Mouse (Mus musculus) liver, embryonic 11.5 days (tissue): ENCODE results near the gene Faf2. TPM values are rescaled to one million over a fixed set of nuclear protein-coding genes. Genes with fewer than 3 reads are reported as not detected.

Experiments used
- ATAC-seq: fragments of 200-750 bp; cut with Nextera tagmentation; replicated peaks from 2 replicates; pipeline ENCODE4 v1.8.0; 2017; ENCODE audit warnings: moderate number of reproducible peaks, mild to moderate bottlenecking, moderate TSS enrichment, moderate library complexity; ENCODE audit not compliant: low FRiP score
- DNase-seq: peaks from one replicate; pipeline ENCODE4 v3.0.0-alpha.2; 2017; ENCODE audit warnings: low spot score
- H3K27ac ChIP-seq: fragments of 300-500 bp; sonication (generic); 2 replicates; pipeline ENCODE4 v1.5.1; 2014; ENCODE audit warnings: mild to moderate bottlenecking, low read depth, low read length, control low read depth
- H3K27me3 ChIP-seq: fragments of 300-500 bp; sonication (generic); replicated peaks from 2 replicates; pipeline ENCODE4 v1.6.1; 2014; ENCODE audit warnings: low read length, mixed read lengths; ENCODE audit not compliant: control insufficient read depth, insufficient read depth
- H3K36me3 ChIP-seq: fragments of 300-500 bp; sonication (generic); 2 replicates; pipeline ENCODE4 v1.6.1; 2014; ENCODE audit warnings: mild to moderate bottlenecking, low read length, moderate library complexity, mixed read lengths; ENCODE audit not compliant: control insufficient read depth, insufficient read depth
- H3K4me1 ChIP-seq: fragments of 300-500 bp; sonication (generic); replicated peaks from 2 replicates; pipeline ENCODE4 v1.6.1; 2014; ENCODE audit warnings: low read length, mixed read lengths; ENCODE audit not compliant: control insufficient read depth, insufficient read depth
- H3K4me2 ChIP-seq: fragments of 300-500 bp; sonication (generic); 2 replicates; pipeline ENCODE4 v1.6.1; 2014; ENCODE audit warnings: mild to moderate bottlenecking, control low read depth, moderate library complexity
- H3K4me3 ChIP-seq: fragments of 300-500 bp; sonication (generic); 2 replicates; pipeline ENCODE4 v1.5.1; 2014; ENCODE audit warnings: low read depth, low read length, control low read depth
- H3K9ac ChIP-seq: fragments of 300-500 bp; sonication (generic); 2 replicates; pipeline ENCODE4 v1.6.1; 2014; ENCODE audit warnings: low read depth, low read length, control low read depth
- H3K9me3 ChIP-seq: fragments of 300-500 bp; sonication (generic); 2 replicates; pipeline ENCODE4 v1.6.1; 2016; ENCODE audit warnings: low read length, inconsistent platforms, mixed read lengths; ENCODE audit not compliant: control insufficient read depth
- WGBS: fragments of 180-500 bp; shearing (Covaris S2); extraction: QIAGEN DNeasy Blood & Tissue Kit; methylation state at CpG from one replicate; pipeline ENCODE4 v1.1.7; 2014; 5-methylcytosine and 5-hydroxymethylcytosine counted together
- polyA plus RNA-seq: library from polyadenylated mRNA; unstranded; fragments of >200 nt; fragmentation: Nextera tagmentation; extraction: Ambion mirVana; gene quantifications from 2 replicates; pipeline ENCODE4 v1.2.1, GENCODE M21; 2014

Faf2 gene
- polyA plus RNA-seq, 1 experiment from 2014 or later = 52.7 TPM

DNA sequence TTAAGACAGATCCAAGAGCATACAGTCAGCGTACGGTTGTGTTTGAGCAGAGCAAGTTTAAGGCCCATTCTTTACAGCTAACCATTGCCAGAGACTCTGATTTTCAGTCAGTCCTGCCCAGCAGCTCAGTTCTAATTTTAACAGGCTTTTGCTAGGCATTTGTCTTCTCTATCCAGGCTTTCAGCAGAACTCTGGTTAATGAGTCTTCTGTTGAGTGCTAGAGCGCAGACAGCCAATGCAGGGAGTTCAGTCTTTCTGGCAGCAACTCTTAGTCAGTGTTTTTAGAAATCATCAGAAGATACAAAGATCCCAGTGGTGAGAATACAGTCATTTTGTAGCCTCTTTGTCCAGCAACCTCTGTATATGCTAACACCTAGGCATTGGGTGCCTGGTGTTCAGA lies 28.9 kb downstream of the Faf2 start:
- no peak overlapping the region for H3K9ac ChIP-seq
- no peak overlapping the region for H3K4me2 ChIP-seq
- no peak overlapping the region for H3K27ac ChIP-seq
- no peak overlapping the region for H3K4me3 ChIP-seq
- H3K27me3 ChIP-seq = no peaks in the 10 kb centered on the region
- H3K36me3 ChIP-seq = peaks cover 60% of the 10 kb centered on the region
- H3K4me1 ChIP-seq = no peaks in the 10 kb centered on the region
- ATAC-seq (no peak), DNase-seq (no peak)
- no peaks in the 10 kb centered on the region for H3K9me3 ChIP-seq
- WGBS = 96% methylated on average over 3 of the region's 3 CpGs

GRCm38 (mm10) chr13:54660877-54661276 lies 39.3 kb downstream of the Faf2 start:
- 84% methylated on average over 5 of the region's 5 CpGs for WGBS
- no peak for ATAC-seq
- Histone ChIP-seq H3K27ac (no peak overlapping the region), H3K4me1 (no peaks in the 10 kb centered on the region), H3K9me3 (no peaks in the 10 kb centered on the region), H3K36me3 (peaks cover 36% of the 10 kb centered on the region), H3K27me3 (no peaks in the 10 kb centered on the region), H3K9ac (no peak overlapping the region), H3K4me3 (no peak overlapping the region), H3K4me2 (no peak overlapping the region)
- no peak for DNase-seq

DNA sequence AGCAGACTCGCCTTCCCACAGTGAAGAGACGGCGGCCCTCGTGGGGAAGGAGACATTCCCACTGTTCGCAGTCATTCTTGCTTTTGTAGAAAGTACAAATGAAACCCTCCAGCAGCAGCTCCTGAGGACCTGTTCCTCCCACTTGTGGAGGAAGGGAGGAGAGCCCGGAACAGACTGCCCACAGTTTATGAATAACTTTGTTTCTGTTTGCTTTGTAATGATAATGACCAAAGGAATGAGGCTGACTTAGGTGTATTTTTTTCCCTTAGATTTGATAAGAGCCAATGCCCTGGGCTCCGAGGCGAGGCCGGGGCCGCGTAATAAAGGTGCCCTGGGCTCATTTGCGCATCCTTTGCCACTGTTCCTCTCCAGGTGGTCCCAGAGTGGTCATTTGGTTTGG lies 39.8 kb downstream of the Faf2 start:
- H3K36me3 ChIP-seq = peaks cover 32% of the 10 kb centered on the region
- no peaks in the 10 kb centered on the region for H3K4me1 ChIP-seq
- no peak overlapping the region for H3K4me2 ChIP-seq
- DNase-seq (no peak), ATAC-seq (no peak)
- H3K4me3 ChIP-seq = no peak overlapping the region
- no peaks in the 10 kb centered on the region for H3K9me3 ChIP-seq
- H3K27me3 ChIP-seq = no peaks in the 10 kb centered on the region
- 92% methylated on average over 12 of the region's 12 CpGs for WGBS
- H3K27ac ChIP-seq = no peak overlapping the region
- H3K9ac ChIP-seq = no peak overlapping the region

GRCm38 (mm10) chr13:54663999-54664398 lies 42.4 kb downstream of the Faf2 start:
- Histone ChIP-seq H3K27me3 (no peaks in the 10 kb centered on the region), H3K4me3 (no peak overlapping the region), H3K9ac (no peak overlapping the region), H3K9me3 (no peaks in the 10 kb centered on the region), H3K36me3 (peaks cover 19% of the 10 kb centered on the region), H3K4me1 (no peaks in the 10 kb centered on the region), H3K27ac (no peak overlapping the region), H3K4me2 (no peak overlapping the region)
- DNase-seq = no peak
- 86% methylated on average over 4 of the region's 4 CpGs for WGBS
- no peak for ATAC-seq

- no peak overlapping the region for H3K4me3 ChIP-seq
- no peak overlapping the region for H3K9ac ChIP-seq
- H3K27ac ChIP-seq = no peak overlapping the region
- no peak overlapping the region for H3K4me2 ChIP-seq
- H3K36me3 ChIP-seq = peaks cover 19% of the 10 kb centered on the region
- no peaks in the 10 kb centered on the region for H3K27me3 ChIP-seq
- H3K4me1 ChIP-seq = no peaks in the 10 kb centered on the region
- H3K9me3 ChIP-seq = no peaks in the 10 kb centered on the region
- WGBS = 93% methylated on average over 1 of the region's 1 CpGs
- DNase-seq (no peak), ATAC-seq (no peak)
Measured at GRCm38 (mm10) chr13:54664509-54664908, 42.9 kb downstream of the Faf2 start.

DNA sequence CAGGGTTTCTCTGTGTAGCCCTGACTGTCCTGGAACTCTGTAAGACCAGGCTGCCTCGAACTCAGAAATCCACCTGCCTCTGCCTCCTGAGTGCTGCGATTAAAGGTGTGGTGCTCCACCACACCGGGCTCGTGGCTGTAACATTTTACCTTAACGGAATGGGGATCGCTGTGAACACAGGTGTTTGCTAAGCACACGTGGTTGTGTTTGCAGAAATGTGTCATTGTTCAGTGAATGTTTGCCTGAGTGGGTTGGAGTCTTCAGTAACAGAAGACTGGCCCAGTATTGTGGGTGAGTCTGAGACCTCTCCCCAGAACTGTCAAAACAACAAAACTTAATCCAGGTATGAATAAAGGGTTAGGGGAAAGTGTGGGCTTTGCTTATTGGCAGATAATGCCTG lies 43.5 kb downstream of the Faf2 start:
- no peak for DNase-seq
- WGBS = 77% methylated on average over 7 of the region's 7 CpGs
- Histone ChIP-seq H3K9me3 (no peaks in the 10 kb centered on the region), H3K4me1 (no peaks in the 10 kb centered on the region), H3K4me2 (no peak overlapping the region), H3K9ac (no peak overlapping the region), H3K27me3 (no peaks in the 10 kb centered on the region), H3K36me3 (peaks cover 19% of the 10 kb centered on the region), H3K4me3 (no peak overlapping the region), H3K27ac (no peak overlapping the region)
- ATAC-seq = no peak

GRCm38 (mm10) chr13:54670491-54670890 lies 48.9 kb downstream of the Faf2 start:
- Histone ChIP-seq H3K27me3 (no peaks in the 10 kb centered on the region), H3K27ac (no peak overlapping the region), H3K4me2 (no peak overlapping the region), H3K4me1 (no peaks in the 10 kb centered on the region), H3K9me3 (no peaks in the 10 kb centered on the region), H3K9ac (no peak overlapping the region), H3K36me3 (peaks cover 5% of the 10 kb centered on the region; the same call in 1 of the 2 replicates), H3K4me3 (no peak overlapping the region)
- no peak for ATAC-seq
- 77% methylated on average over 2 of the region's 2 CpGs for WGBS
- DNase-seq = no peak

GRCm38 (mm10) chr13:54675895-54676590 lies 54.5 kb downstream of the Faf2 start:
- Histone ChIP-seq H3K36me3 (peaks cover 16% of the 10 kb centered on the region), H3K4me1 (peaks cover 10% of the 10 kb centered on the region), H3K27ac (no peak overlapping the region), H3K4me2 (no peak overlapping the region), H3K27me3 (no peaks in the 10 kb centered on the region), H3K9me3 (no peaks in the 10 kb centered on the region), H3K4me3 (no peak overlapping the region), H3K9ac (no peak overlapping the region)
- WGBS = 67% methylated on average over 11 of the region's 11 CpGs
- ATAC-seq (no peak), DNase-seq (no peak)

DNA sequence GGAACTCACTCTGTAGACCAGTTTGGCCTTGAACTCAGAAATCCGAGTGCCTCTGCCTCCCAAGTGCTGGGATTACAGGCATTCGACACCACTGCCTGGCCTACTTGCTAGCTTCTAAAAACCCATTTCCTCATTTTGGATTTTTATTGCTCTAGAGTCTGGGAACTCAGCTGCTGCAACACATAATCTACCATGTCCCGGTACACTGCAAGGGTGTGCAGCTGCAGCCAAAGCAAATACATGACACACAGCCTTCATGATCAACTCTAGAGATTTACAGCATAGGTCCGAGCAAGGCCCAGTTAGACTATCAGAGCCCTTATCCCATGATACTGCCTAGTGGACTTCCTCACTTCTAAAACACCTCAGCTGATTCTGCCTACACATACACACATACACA lies 56.7 kb downstream of the Faf2 start:
- Histone ChIP-seq H3K4me3 (no peak overlapping the region), H3K9me3 (no peaks in the 10 kb centered on the region), H3K36me3 (peaks cover 39% of the 10 kb centered on the region), H3K27me3 (no peaks in the 10 kb centered on the region), H3K27ac (no peak overlapping the region), H3K4me2 (no peak overlapping the region), H3K4me1 (peaks cover 19% of the 10 kb centered on the region), H3K9ac (no peak overlapping the region)
- ATAC-seq (no peak), DNase-seq (no peak)
- 81% methylated on average over 4 of the region's 4 CpGs for WGBS
